Mouse (Mus musculus) leukemia stem cell, adult 10-12 weeks (primary cell): ENCODE data around the gene Zfp771. TPM values are rescaled to one million over a fixed set of nuclear protein-coding genes. Genes with fewer than 3 reads are reported as not detected.

Source experiments
- polyA plus RNA-seq: library from polyadenylated mRNA; stranded (reverse); fragments of >175 nt; gene quantifications from 2 replicates; pipeline ENCODE4 v1.2.3, GENCODE M21; 2012; ENCODE audit warnings: low replicate concordance

The Zfp771 gene
- polyA plus RNA-seq, result 141 and 154 TPM in 2 replicates

GRCm38 (mm10) chr7:127243870-127244657 lies at the start of gene Zfp771:
Gene Zfp771 (plus strand): TSS chr7:127244274.

GRCm38 (mm10) chr7:127195544-127196295 lies 48.4 kb upstream of the Zfp771 start, which contains the start of gene Cd2bp2:
Gene Cd2bp2 (minus strand): TSS chr7:127196050.

DNA sequence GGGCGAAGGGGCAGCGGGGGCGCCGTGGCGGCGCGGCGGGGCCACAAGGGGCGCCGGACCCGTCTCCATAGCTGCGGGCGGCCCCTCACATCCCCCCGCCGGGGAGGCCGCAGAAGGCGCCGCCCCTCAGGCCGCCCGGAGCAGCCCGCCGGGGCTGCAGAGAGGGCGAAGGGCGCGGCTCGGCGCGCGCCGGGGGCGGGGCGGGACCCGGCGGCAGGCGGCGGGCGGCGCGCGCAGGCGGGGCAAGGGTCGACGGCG lies 35.9 kb upstream of the Zfp771 start, which contains the start of gene Tbc1d10b:
Tbc1d10b (minus strand) TSS at position 174 of the 258 bp plus-strand sequence.

DNA sequence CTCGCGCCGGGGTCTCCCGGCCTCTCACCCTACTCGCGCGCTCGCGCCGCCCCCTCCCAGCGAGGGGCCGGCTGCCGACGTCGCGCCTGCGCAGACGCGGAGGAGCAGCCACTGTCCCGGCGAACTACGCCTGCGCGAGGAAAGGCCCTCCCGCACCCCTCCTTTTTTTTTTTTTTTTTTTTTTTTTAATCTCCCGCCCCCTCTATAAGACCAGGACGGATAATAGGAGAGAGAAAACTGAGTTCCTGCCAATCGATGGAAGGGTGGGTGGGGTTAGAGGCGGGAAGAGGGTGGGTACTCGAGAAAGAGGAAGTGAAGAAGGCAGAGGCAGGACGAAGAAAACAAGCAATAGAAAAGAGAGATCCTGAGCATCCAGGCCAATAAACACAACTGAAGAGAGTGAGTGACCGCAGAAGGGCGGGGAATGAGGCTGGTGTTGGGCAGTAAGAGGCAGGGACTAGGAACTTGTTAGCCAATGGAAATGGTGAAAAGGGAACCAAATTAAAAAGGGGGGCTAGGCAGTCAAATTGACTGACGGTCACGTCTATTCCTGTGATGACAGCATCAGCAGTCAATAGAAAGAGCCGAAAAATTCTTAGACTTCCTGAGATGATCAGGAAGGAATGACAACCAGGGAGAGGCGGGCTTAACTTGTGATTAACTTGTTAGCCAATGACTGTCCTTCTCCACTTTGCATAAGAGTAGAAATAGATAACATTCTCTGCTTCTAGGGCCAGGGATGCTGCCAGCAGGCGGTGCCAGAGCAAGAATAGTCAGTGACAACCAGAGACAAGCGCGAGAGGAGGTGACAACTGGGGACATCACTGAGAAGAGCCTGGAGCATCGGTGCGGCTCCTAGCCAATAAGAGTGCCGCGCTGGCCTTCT lies 35.3 kb upstream of the Zfp771 start, which contains the start of gene Mylpf:
Mylpf (plus strand) TSS at position 338 of the 886 bp plus-strand sequence.

GRCm38 (mm10) chr7:127232622-127233367 lies 11.3 kb upstream of the Zfp771 start, which contains the start of the genes Zfp553 and Sept1:
Gene Zfp553 (plus strand): TSS chr7:127233061.
Gene Sept1 (minus strand): TSS chr7:127233130.

GRCm38 (mm10) chr7:127260309-127261111 lies 16.4 kb downstream of the Zfp771 start, which contains the start of gene Dctpp1:
Gene Dctpp1 (minus strand): TSS chr7:127260709.

GRCm38 (mm10) chr7:127273925-127274789 lies 30.1 kb downstream of the Zfp771 start, which contains the start of gene Sephs2:
Gene Sephs2 (minus strand): TSS chr7:127274055.

GRCm38 (mm10) chr7:127296098-127296497 lies 52.0 kb downstream of the Zfp771 start, which contains the start of gene Itgal:
Gene Itgal (plus strand): TSS chr7:127296260.

Other genes with a start within 250 kb of the Zfp771 start
- 12.2 and 16.3 TPM in 2 replicates for gene Mvp, start 229.7 kb upstream of the Zfp771 start, polyA plus RNA-seq
- gene Pagr1b, start 227.8 kb upstream of the Zfp771 start, polyA plus RNA-seq, result not detected in 2 replicates
- gene Pagr1a, start 226.9 kb upstream of the Zfp771 start, polyA plus RNA-seq, result 0.99 and 28.8 TPM in 2 replicates
- gene Gm42742, start 223.2 kb upstream of the Zfp771 start, polyA plus RNA-seq, result 89.5 and 197 TPM in 2 replicates
- 0.20 and 7.0 TPM in 2 replicates for gene Prrt2, start 223.1 kb upstream of the Zfp771 start, polyA plus RNA-seq
- 992 and 1,684 TPM in 2 replicates for gene Maz, start 217.2 kb upstream of the Zfp771 start, polyA plus RNA-seq
- gene Kif22, start 201.8 kb upstream of the Zfp771 start, polyA plus RNA-seq, result 23.8 and 26.3 TPM in 2 replicates
- not detected in 2 replicates for gene Zg16, start 156.9 kb upstream of the Zfp771 start, polyA plus RNA-seq
- gene AI467606, start 152.9 kb upstream of the Zfp771 start, polyA plus RNA-seq, result 99.5 and 130 TPM in 2 replicates
- 1.9 and 3.6 TPM in 2 replicates for gene Qprt, start 122.0 kb upstream of the Zfp771 start, polyA plus RNA-seq
- 73.3 and 200 TPM in 2 replicates for gene Spn, start 106.5 kb upstream of the Zfp771 start, polyA plus RNA-seq
- gene Cd2bp2, start 48.2 kb upstream of the Zfp771 start, polyA plus RNA-seq, result 55.9 and 67.9 TPM in 2 replicates
- gene Tbc1d10b, start 35.8 kb upstream of the Zfp771 start, polyA plus RNA-seq, result 87.2 and 117 TPM in 2 replicates
- 2.1 TPM in 1 of 2 replicates, not detected in the other for gene Mylpf, start 35.4 kb upstream of the Zfp771 start, polyA plus RNA-seq
- 17.3 and 29.4 TPM in 2 replicates for gene Zfp553, start 11.2 kb upstream of the Zfp771 start, polyA plus RNA-seq
- 439 and 604 TPM in 2 replicates for gene Sept1, start 11.1 kb upstream of the Zfp771 start, polyA plus RNA-seq
- gene Dctpp1, start 16.4 kb downstream of the Zfp771 start, polyA plus RNA-seq, result 23.3 and 79.5 TPM in 2 replicates
- gene Sephs2, start 29.8 kb downstream of the Zfp771 start, polyA plus RNA-seq, result 61.1 and 61.8 TPM in 2 replicates
- gene Itgal, start 52.0 kb downstream of the Zfp771 start, polyA plus RNA-seq, result 8.1 and 8.8 TPM in 2 replicates
- gene Zfp768, start 101.3 kb downstream of the Zfp771 start, polyA plus RNA-seq, result 5.9 and 11.1 TPM in 2 replicates
- 1.4 and 3.4 TPM in 2 replicates for gene Zfp747, start 131.8 kb downstream of the Zfp771 start, polyA plus RNA-seq
- 0.37 and 0.74 TPM in 2 replicates for gene 9130019O22Rik, start 142.9 kb downstream of the Zfp771 start, polyA plus RNA-seq
- gene E430018J23Rik, start 149.4 kb downstream of the Zfp771 start, polyA plus RNA-seq, result 1.5 and 2.1 TPM in 2 replicates
- gene Zfp764, start 162.5 kb downstream of the Zfp771 start, polyA plus RNA-seq, result 0.59 and 1.0 TPM in 2 replicates
- 18.8 and 19.7 TPM in 2 replicates for gene Zfp688, start 177.8 kb downstream of the Zfp771 start, polyA plus RNA-seq
- gene Zfp689, start 204.9 kb downstream of the Zfp771 start, polyA plus RNA-seq, result 6.3 and 11.5 TPM in 2 replicates
- gene Prr14, start 215.3 kb downstream of the Zfp771 start, polyA plus RNA-seq, result 97.0 and 102 TPM in 2 replicates
- 513 and 735 TPM in 2 replicates for gene Fbrs, start 234.9 kb downstream of the Zfp771 start, polyA plus RNA-seq